ENCODE assay signal across 9 mouse cellular contexts in the genomic region with DNA sequence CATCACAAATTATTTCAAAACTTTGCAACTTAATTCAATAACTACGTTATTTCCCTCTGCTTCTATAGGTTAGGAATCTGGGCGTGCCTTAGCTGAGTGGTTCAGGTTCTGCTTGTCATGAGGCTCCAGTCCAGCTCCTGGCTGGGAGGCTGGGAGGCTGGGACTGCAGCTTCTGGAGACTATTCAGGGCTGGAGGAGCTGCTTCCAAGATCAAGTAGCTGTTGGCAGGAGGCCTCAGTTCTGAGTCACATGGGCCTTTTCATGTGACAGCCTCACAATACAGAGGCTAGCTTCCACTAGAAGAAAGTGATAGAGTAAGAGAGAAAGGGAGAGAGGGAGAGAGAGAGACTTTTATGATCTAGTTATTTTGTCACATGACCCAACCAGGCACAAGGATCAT.
DNase-seq lines count a peak whose midpoint lies in the region; ATAC-seq lines count a peak whose summit lies in the region.
"Had no signal": no experiment of that assay in that cellular context is flagged by ENCODE, and none has a peak within 500 bp of the region (broad histone marks: within the 10 kb centered on the region; RNA-seq: fewer than 3 reads in every experiment).

No protein-coding gene starts in this region.

- H3K9me3 ChIP-seq in hindbrain, embryonic 15.5 days, result no peaks in the 10 kb centered on the region
- H3K9me3 ChIP-seq in hindbrain, embryonic 14.5 days (ENCODE audit: control insufficient read depth, low read length), result no peaks in the 10 kb centered on the region
- H3K9me3 ChIP-seq: embryonic facial prominence, embryonic 15.5 days had no signal

- no peak overlapping the region for H3K27ac ChIP-seq in hindbrain, embryonic 15.5 days (replicated peaks)
- H3K27ac ChIP-seq in hindbrain, embryonic 14.5 days, result no peak overlapping the region
- H3K27ac ChIP-seq: embryonic facial prominence, embryonic 15.5 days had no signal

- H3K4me2 ChIP-seq in hindbrain, embryonic 15.5 days, result no peak overlapping the region
- no peak overlapping the region for H3K4me2 ChIP-seq in hindbrain, embryonic 14.5 days (replicated peaks)
- H3K4me2 ChIP-seq: embryonic facial prominence, embryonic 15.5 days had no signal

- no peaks in the 10 kb centered on the region for H3K27me3 ChIP-seq in hindbrain, embryonic 15.5 days
- H3K27me3 ChIP-seq in hindbrain, embryonic 14.5 days (ENCODE audit: control insufficient read depth, insufficient read depth, low read length), result no peaks in the 10 kb centered on the region
- H3K27me3 ChIP-seq: embryonic facial prominence, embryonic 15.5 days had no signal

- no peak overlapping the region for H3K9ac ChIP-seq in hindbrain, embryonic 15.5 days
- no peak overlapping the region for H3K9ac ChIP-seq in hindbrain, embryonic 14.5 days
- H3K9ac ChIP-seq: embryonic facial prominence, embryonic 15.5 days had no signal

- no peak overlapping the region for H3K4me3 ChIP-seq in hindbrain, embryonic 15.5 days
- no peak overlapping the region for H3K4me3 ChIP-seq in hindbrain, embryonic 14.5 days (replicated peaks; ENCODE audit: low read length)
- H3K4me3 ChIP-seq: embryonic facial prominence, embryonic 15.5 days had no signal

- no peaks in the 10 kb centered on the region for H3K4me1 ChIP-seq in hindbrain, embryonic 15.5 days (replicated peaks)
- H3K4me1 ChIP-seq in hindbrain, embryonic 14.5 days (replicated peaks; ENCODE audit: control insufficient read depth, insufficient read depth, low read length), result peaks cover 3% of the 10 kb centered on the region

- WGBS in hindbrain, embryonic 15.5 days, result 75% methylated on average over 2 of the region's 2 CpGs
- WGBS in hindbrain, embryonic 14.5 days, result 84% methylated on average over 2 of the region's 2 CpGs

- DNase-seq in hindbrain, embryonic 14.5 days (ENCODE audit: low spot score), result no peak
- DNase-seq in adrenal gland, postnatal 25 days, result peak; percentile 66
- DNase-seq in gastrocnemius, adult 8-10 months (ENCODE audit: low spot score in 2 of 2), result peak; percentile 26 to 49
- peak; percentile 32 to 63 for DNase-seq in kidney, postnatal 25 days
- DNase-seq in lung, postnatal 25 days (ENCODE audit: low spot score), result peak; percentile 80
- DNase-seq in embryo, embryonic 11 days, result no peak

- no peaks in the 10 kb centered on the region for H3K36me3 ChIP-seq in hindbrain, embryonic 15.5 days
- no peaks in the 10 kb centered on the region for H3K36me3 ChIP-seq in hindbrain, embryonic 14.5 days (replicated peaks; ENCODE audit: control insufficient read depth, insufficient read depth)
- H3K36me3 ChIP-seq: embryonic facial prominence, embryonic 15.5 days had no signal

- peak; percentile 59; the same call in 1 of the 2 replicates for ATAC-seq in hindbrain, embryonic 15.5 days (ENCODE audit: low FRiP score, low read depth)
- ATAC-seq in hindbrain, embryonic 14.5 days (ENCODE audit: low FRiP score), result no peak
- no peak for ATAC-seq in megakaryocyte progenitor cell, adult 5-6 weeks (replicated peaks; ENCODE audit: poor library complexity)

Comparison
In these comparisons a context has a peak if more than half of its experiments do, and no peak if none do; other contexts are left out.
1. DNase-seq: peak in adrenal gland, postnatal 25 days (single experiment), gastrocnemius, adult 8-10 months (2 of 2), kidney, postnatal 25 days (2 of 2) and lung, postnatal 25 days (single experiment); none in hindbrain, embryonic 14.5 days (single experiment) and embryo, embryonic 11 days (single experiment).